In the genomic region with DNA sequence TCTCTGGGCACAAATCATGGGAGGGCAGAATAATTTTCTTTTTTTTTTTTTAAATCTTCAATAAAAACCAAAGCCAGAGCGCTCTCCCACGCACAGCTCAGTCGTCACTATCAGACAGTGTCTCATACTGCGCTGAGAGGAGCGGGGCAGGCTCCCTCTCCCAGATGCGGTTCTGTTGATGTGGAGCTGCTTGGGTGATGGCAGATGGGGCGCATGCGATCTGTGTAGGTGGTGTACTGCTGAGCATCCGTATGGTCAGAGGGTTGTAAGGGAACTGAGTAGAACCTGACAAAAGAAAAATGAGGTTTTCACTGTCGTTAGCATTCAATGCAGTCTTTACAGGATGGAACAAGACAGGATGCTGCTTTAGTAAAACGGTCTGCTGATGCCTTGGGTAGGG, we compare ENCODE assay signal across 12 mouse cellular contexts. TPM values are rescaled to one million over a fixed set of nuclear protein-coding genes. Genes with fewer than 3 reads are reported as not detected.
A peak's percentile ranks its signal among the peaks of the same experiment; 100 is the strongest.
DNase-seq lines count a peak whose midpoint lies in the region.
"Had no signal": no experiment of that assay in that cellular context is flagged by ENCODE, and none has a peak within 500 bp of the region (broad histone marks: within the 10 kb centered on the region; RNA-seq: fewer than 3 reads in every experiment).

No protein-coding gene starts in this region.

- DNase-seq in cerebellum, adult 11 months = peak; percentile 32
- no peak for DNase-seq in cerebellum, postnatal 4 days (ENCODE audit: low spot score in 2 of 2)
- peak; percentile 28 to 50 for DNase-seq in frontal cortex, postnatal 14 days (ENCODE audit: low spot score in 2 of 2)
- DNase-seq in layer of hippocampus, postnatal 25 days (ENCODE audit: extremely low spot score in 1 of 2, low spot score in 1 of 2) = peak; percentile 37 to 53
- DNase-seq in right cerebral cortex, postnatal 10 days (ENCODE audit: low spot score in 2 of 2) = peak; percentile 65 to 72
- DNase-seq in thymus, postnatal 36 days = no peak
- no peak for DNase-seq in adrenal gland, adult 2 months
- DNase-seq in ovary, postnatal 36 days (ENCODE audit: low spot score) = no peak
- DNase-seq: adrenal gland, adult 8-10 months; gastrocnemius, postnatal 14 days; lung, adult 18-20 months; thymus, adult 2 months had no signal

RNA-seq across cellular contexts. Expression of a gene that starts 36.5 kb away (rescaled TPM):
- 10 to 100 TPM; 76.6 to 86.4 TPM for total RNA-seq in layer of hippocampus, postnatal 25 days (2021)
- 10 to 100 TPM; 31.0 to 36.3 TPM for total RNA-seq in adrenal gland, adult 2 months (2021)
- 7.3 and 16.0 TPM in 2 replicates for polyA plus RNA-seq in adrenal gland, adult 2 months (2012; rRNA removed)

RNA-seq across cellular contexts. Expression of a gene that starts 36.6 kb away (rescaled TPM):
- total RNA-seq in layer of hippocampus, postnatal 25 days (2021) = 10 to 100 TPM; 14.2 to 16.0 TPM
- 10 to 100 TPM; 13.6 to 21.9 TPM for total RNA-seq in adrenal gland, adult 2 months (2021)
- 8.3 and 9.1 TPM in 2 replicates for polyA plus RNA-seq in adrenal gland, adult 2 months (2012; rRNA removed)

Comparison
In these comparisons a context has a peak if more than half of its experiments do, and no peak if none do; other contexts are left out.
1. DNase-seq: peak in cerebellum, adult 11 months (single experiment), frontal cortex, postnatal 14 days (2 of 2), layer of hippocampus, postnatal 25 days (2 of 2) and right cerebral cortex, postnatal 10 days (2 of 2); none in cerebellum, postnatal 4 days (0 of 2), thymus, postnatal 36 days (0 of 2), adrenal gland, adult 2 months (single experiment) and ovary, postnatal 36 days (single experiment).